20 mouse cellular contexts compared by ENCODE assay signal in genomic region chr8:113803830-113804611, GRCm38 (mm10). TPM values are rescaled to one million over a fixed set of nuclear protein-coding genes. Genes with fewer than 3 reads are reported as not detected.
DNase-seq lines count a peak whose midpoint lies in the region; ATAC-seq lines count a peak whose summit lies in the region.
"Had no signal": no experiment of that assay in that cellular context is flagged by ENCODE, and none has a peak within 500 bp of the region (broad histone marks: within the 10 kb centered on the region; RNA-seq: fewer than 3 reads in every experiment).

No protein-coding gene starts in this region.

- DNase-seq in heart, adult 11 months, result peak; percentile 61
- DNase-seq in heart, adult 18-20 months, result no peak
- DNase-seq in midbrain, embryonic 11.5 days (ENCODE audit: low spot score, missing footprints), result peak; percentile 76
- peak; percentile 19 for DNase-seq in embryonic facial prominence, embryonic 10.5 days (ENCODE audit: low spot score)
- DNase-seq in thymus, postnatal 25 days, result no peak
- no peak for DNase-seq in gastrocnemius, adult 8-10 months (ENCODE audit: low spot score in 2 of 2)
- DNase-seq: adrenal gland, postnatal 14 days; cerebellum, adult 9-10 months; gastrocnemius, postnatal 36 days; heart, postnatal 4 days; kidney, adult 11 months; kidney, postnatal 4 days; layer of hippocampus, postnatal 36 days; right cerebral cortex, adult 18-20 months had no signal

- no peaks in the 10 kb centered on the region for H3K9me3 ChIP-seq in midbrain, embryonic 11.5 days (ENCODE audit: control insufficient read depth, low read length)
- H3K9me3 ChIP-seq in midbrain, embryonic 15.5 days, result no peaks in the 10 kb centered on the region
- H3K9me3 ChIP-seq in embryonic facial prominence, embryonic 10.5 days, result no peaks in the 10 kb centered on the region
- no peaks in the 10 kb centered on the region for H3K9me3 ChIP-seq in limb, embryonic 12.5 days
- H3K9me3 ChIP-seq: heart, embryonic 13.5 days; limb, embryonic 13.5 days had no signal

- WGBS in midbrain, embryonic 11.5 days, result 81% methylated on average over 12 of the region's 12 CpGs
- 91% methylated on average over 12 of the region's 12 CpGs for WGBS in midbrain, embryonic 15.5 days
- 57% methylated on average over 12 of the region's 12 CpGs for WGBS in embryonic facial prominence, embryonic 10.5 days
- WGBS in limb, embryonic 12.5 days, result 40% methylated on average over 12 of the region's 12 CpGs

- no peak overlapping the region for H3K4me2 ChIP-seq in midbrain, embryonic 11.5 days
- H3K4me2 ChIP-seq in midbrain, embryonic 15.5 days, result no peak overlapping the region
- H3K4me2 ChIP-seq in limb, embryonic 12.5 days, result no peak overlapping the region; the same call in 1 of the 2 replicates
- H3K4me2 ChIP-seq: heart, embryonic 13.5 days; limb, embryonic 13.5 days had no signal

- H3K9ac ChIP-seq in midbrain, embryonic 11.5 days (ENCODE audit: low read length), result no peak overlapping the region
- H3K9ac ChIP-seq in midbrain, embryonic 15.5 days, result no peak overlapping the region
- H3K9ac ChIP-seq in limb, embryonic 12.5 days (replicated peaks), result no peak overlapping the region
- H3K9ac ChIP-seq: heart, embryonic 13.5 days; limb, embryonic 13.5 days had no signal

- H3K27me3 ChIP-seq in midbrain, embryonic 11.5 days (ENCODE audit: control insufficient read depth, insufficient read depth, low read length), result no peaks in the 10 kb centered on the region
- H3K27me3 ChIP-seq in midbrain, embryonic 15.5 days (replicated peaks), result no peaks in the 10 kb centered on the region
- H3K27me3 ChIP-seq in embryonic facial prominence, embryonic 10.5 days (replicated peaks; ENCODE audit: low read depth, poor library complexity, severe bottlenecking), result no peaks in the 10 kb centered on the region
- no peaks in the 10 kb centered on the region for H3K27me3 ChIP-seq in limb, embryonic 12.5 days
- H3K27me3 ChIP-seq: heart, embryonic 13.5 days had no signal

- H3K36me3 ChIP-seq in midbrain, embryonic 11.5 days (ENCODE audit: control insufficient read depth, insufficient read depth, low read length), result no peaks in the 10 kb centered on the region
- no peaks in the 10 kb centered on the region for H3K36me3 ChIP-seq in midbrain, embryonic 15.5 days (replicated peaks)
- no peaks in the 10 kb centered on the region for H3K36me3 ChIP-seq in embryonic facial prominence, embryonic 10.5 days (replicated peaks)
- H3K36me3 ChIP-seq in limb, embryonic 12.5 days, result no peaks in the 10 kb centered on the region
- H3K36me3 ChIP-seq: G1E; heart, embryonic 13.5 days; limb, embryonic 13.5 days had no signal

- H3K4me3 ChIP-seq in midbrain, embryonic 11.5 days (ENCODE audit: low read depth, low read length), result no peak overlapping the region
- no peak overlapping the region for H3K4me3 ChIP-seq in midbrain, embryonic 15.5 days
- H3K4me3 ChIP-seq in embryonic facial prominence, embryonic 10.5 days, result no peak overlapping the region
- H3K4me3 ChIP-seq in limb, embryonic 12.5 days (replicated peaks), result no peak overlapping the region
- H3K4me3 ChIP-seq: heart, embryonic 13.5 days; limb, embryonic 13.5 days had no signal

- no peak for ATAC-seq in midbrain, embryonic 11.5 days (ENCODE audit: low FRiP score)
- ATAC-seq in midbrain, embryonic 15.5 days (replicated peaks), result no peak
- 0 out of 2 replicates have a peak, but pooled peaks have one; percentile 52 for ATAC-seq in limb, embryonic 12.5 days (ENCODE audit: insufficient number of reproducible peaks, insufficient read depth, low FRiP score, low TSS enrichment, low read depth)

- H3K4me1 ChIP-seq in midbrain, embryonic 11.5 days (ENCODE audit: control insufficient read depth, insufficient read depth, low read length), result no peaks in the 10 kb centered on the region
- no peaks in the 10 kb centered on the region for H3K4me1 ChIP-seq in midbrain, embryonic 15.5 days
- peaks cover 19% of the 10 kb centered on the region for H3K4me1 ChIP-seq in embryonic facial prominence, embryonic 10.5 days
- peaks cover 15% of the 10 kb centered on the region for H3K4me1 ChIP-seq in limb, embryonic 12.5 days (replicated peaks)
- H3K4me1 ChIP-seq: heart, embryonic 13.5 days had no signal

- no peak overlapping the region for H3K27ac ChIP-seq in midbrain, embryonic 11.5 days (ENCODE audit: low read depth, low read length)
- no peak overlapping the region for H3K27ac ChIP-seq in midbrain, embryonic 15.5 days
- peak overlapping the region; percentile 61 for H3K27ac ChIP-seq in embryonic facial prominence, embryonic 10.5 days (replicated peaks)
- H3K27ac ChIP-seq in limb, embryonic 12.5 days, result no peak overlapping the region
- H3K27ac ChIP-seq: heart, embryonic 13.5 days; limb, embryonic 13.5 days had no signal

RNA-seq across cellular contexts. Expression of gene Adamts18, which starts 44.5 kb away (rescaled TPM):
- under 1 TPM in 1 of 2 experiments, not detected in 1; 0.13 TPM for total RNA-seq in heart, adult 18-20 months (2021)
- 0.50 and 0.68 TPM in 2 replicates for polyA plus RNA-seq in midbrain, embryonic 11.5 days (2014; fragmentation: Nextera tagmentation; extraction: Ambion mirVana)
- polyA plus RNA-seq in midbrain, embryonic 15.5 days (2015; fragmentation: Nextera tagmentation; extraction: Ambion mirVana), result 3.2 and 3.4 TPM in 2 replicates
- 3.7 and 4.6 TPM in 2 replicates for polyA plus RNA-seq in embryonic facial prominence, embryonic 10.5 days (2016; fragmentation: Nextera tagmentation; extraction: Ambion mirVana)
- polyA plus RNA-seq in limb, embryonic 12.5 days (2016; fragmentation: Nextera tagmentation; extraction: Ambion mirVana), result 5.6 and 6.3 TPM in 2 replicates
- under 1 TPM in 3 of 4 experiments, not detected in 1; 0.09 to 0.17 (median 0.13) TPM for total RNA-seq in gastrocnemius, adult 8-10 months (2022)
- total RNA-seq: megakaryocyte progenitor cell, adult 5-6 weeks had no signal
- polyA plus RNA-seq: G1E had no signal

Comparison
In these comparisons a context has a peak if more than half of its experiments do, and no peak if none do; other contexts are left out.
1. DNase-seq: peak in heart, adult 11 months (single experiment), midbrain, embryonic 11.5 days (single experiment) and embryonic facial prominence, embryonic 10.5 days (single experiment); none in heart, adult 18-20 months (0 of 2), thymus, postnatal 25 days (single experiment) and gastrocnemius, adult 8-10 months (0 of 2).